Mouse (Mus musculus): ENCODE results near the gene Clec16a.

The Clec16a gene

GRCm38 (mm10) chr16:10763540-10764264, 218.6 kb downstream of the Clec16a start:
- DNase-seq (ENCODE audit: low read depth, low spot score): no peak

- DNase-seq (ENCODE audit: low read depth, low spot score): no peak
Measured at GRCm38 (mm10) chr16:10764323-10764722, 219.2 kb downstream of the Clec16a start.

DNA sequence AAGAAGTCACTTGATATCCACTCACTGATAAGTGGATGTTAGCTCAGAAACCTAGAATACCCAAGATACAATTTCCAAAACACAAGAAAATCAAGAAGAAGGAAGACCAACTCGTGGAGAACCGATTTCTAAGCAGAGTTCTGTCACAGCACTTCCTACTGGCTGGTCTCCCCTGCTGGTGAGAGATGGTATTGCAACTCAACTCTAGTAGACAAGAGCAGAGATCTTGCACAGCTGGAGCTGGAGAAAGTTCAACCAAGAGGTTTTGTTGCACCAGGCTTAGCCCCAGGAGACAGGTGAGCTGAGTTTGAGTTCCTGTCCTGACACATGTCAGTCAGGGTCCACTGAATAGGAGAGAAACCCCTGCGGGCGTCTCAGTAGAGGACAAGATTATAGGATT, 222.0 kb downstream of the Clec16a start:
- peak; percentile 82 for DNase-seq (ENCODE audit: low read depth, low spot score)

DNA sequence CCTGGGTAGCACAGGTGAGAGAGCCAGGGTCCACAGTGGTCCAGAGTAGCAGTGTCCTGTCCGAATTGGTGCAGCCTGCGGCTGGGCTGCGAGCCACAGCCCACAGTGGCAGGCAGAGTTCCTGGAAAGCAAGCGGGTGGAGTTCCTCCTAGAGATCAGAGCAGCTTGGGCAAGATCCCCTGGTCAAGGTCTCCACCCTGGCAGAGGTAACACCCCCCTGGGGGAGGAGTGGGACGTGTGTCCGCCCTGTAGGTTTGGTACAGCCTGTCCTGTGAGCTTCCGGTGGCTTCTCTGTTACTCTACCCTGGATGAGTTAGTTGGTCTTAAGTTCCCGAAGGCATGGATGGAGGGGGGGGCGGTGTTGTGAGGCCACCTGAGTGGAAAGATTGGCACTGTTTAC, 223.7 kb downstream of the Clec16a start:
- no peak for DNase-seq (ENCODE audit: low read depth, low spot score)

DNA sequence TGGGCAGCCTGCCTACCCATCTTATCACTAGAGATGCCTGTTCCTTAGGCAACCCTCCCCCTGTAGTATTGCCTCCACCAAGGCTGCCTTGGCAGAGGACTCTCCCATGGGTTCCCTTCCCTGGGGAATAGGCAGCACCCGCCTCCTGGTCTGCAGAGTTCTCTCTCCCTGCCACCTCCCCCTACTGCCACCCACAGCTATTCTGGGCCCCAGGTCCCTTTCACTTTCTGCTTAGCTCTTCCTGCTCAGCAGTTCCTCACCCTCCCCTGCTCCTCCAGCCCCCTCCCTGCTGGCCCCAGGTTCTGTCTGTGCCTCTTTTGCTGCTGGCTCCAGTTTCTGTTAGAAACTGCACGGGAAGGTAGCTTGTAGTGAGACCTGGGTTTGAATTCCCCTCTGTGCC, 224.5 kb downstream of the Clec16a start:
- DNase-seq (ENCODE audit: low read depth, low spot score): no peak

DNA sequence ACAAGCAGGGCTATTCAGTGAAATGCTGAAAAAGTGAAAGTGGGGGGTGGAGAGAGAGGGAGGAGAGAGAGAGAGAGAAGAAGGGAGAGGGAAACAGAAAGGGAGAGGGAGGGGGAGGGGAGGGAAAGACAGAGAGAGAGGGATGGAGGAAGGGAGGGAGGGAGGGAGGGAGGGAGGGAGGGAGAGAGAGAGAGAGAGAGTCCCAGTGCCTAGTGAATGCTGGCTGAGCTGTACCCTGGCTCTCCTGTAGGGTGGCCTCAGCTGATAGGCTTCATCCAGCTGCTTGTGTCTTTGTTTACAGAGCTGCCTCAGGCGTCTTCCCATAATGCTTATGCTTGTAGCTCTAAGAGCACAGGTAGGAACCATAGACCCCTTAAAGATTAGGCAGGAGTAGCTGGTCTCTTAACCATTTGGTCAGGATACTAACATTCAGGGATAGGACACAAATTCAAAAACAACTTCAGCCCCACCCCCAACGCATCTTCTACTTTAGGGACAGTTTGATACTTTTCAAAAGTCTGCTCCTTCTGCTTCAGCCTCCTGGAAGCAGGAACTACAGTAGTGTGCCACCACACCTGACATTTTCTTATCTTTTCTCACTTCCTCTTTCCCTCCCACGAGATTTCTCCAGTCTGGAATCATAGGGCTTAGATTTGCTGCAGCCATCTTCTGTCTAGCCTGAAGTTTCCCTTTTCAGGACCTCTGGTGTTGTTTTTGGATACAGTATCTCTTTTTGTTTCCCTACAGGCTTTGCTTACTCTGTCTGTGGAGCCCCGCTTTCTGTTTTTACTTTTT, 225.6 kb downstream of the Clec16a start:
- peak; percentile 42 for DNase-seq (ENCODE audit: low read depth, low spot score)

DNA sequence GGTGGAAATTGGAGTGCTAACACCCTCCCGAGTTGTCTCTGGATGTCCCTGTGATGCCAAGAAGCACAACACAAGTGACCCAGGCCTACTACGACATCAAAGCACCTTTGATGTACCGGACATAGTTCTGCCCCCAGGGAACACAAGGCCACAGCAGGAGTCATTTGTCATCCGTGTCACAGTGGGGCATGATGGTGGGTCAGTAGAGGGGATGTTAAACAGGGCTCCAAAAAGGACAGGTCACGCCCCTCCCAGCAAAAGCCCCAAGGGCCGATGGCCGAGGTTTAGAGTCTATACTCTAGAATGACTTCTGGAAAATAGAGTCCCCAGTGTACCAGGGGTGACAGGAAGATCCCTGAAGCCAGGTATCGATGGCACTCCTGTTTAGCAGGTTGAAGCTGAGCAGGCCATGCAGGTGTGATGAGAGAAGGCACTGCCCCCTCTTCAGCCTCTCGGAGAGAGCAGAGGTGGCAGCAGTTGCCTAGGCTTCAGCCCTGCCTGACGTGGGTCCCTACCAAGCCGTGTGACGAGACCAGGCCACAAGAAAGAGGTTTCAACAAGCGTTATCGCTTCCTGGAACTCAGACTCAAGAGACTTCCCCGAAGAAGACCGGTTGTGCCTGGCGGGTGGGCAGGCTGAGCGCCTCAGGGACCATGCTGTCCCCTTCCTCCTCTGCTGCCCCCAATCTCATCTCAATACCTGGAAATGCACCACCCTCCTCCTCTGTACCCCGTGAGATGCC, 226.8 kb downstream of the Clec16a start:
- no peak for DNase-seq (ENCODE audit: low read depth, low spot score)

GRCm38 (mm10) chr16:10773543-10773942, 228.4 kb downstream of the Clec16a start:
- DNase-seq (ENCODE audit: low read depth, low spot score): no peak

DNA sequence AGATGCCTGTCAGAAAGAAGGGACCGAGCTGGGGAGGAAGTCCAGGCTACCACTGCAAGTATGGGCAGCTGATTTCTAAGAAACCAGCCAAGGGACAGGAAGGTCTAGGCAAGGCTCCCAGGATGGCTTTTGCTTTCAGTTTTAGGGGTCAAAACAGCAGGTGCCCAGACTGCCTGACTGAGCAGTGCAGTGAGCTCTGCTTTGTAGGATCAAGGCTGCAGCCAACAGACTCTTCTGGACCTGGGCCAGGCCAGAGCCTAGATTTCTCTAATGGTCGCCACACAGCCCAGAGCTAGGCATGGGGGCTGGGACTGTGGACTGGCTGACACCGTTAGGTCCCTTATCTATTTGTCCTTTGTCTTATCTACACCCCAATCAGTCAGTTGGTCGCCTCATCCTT, 229.6 kb downstream of the Clec16a start:
- no peak for DNase-seq (ENCODE audit: low read depth, low spot score)

DNA sequence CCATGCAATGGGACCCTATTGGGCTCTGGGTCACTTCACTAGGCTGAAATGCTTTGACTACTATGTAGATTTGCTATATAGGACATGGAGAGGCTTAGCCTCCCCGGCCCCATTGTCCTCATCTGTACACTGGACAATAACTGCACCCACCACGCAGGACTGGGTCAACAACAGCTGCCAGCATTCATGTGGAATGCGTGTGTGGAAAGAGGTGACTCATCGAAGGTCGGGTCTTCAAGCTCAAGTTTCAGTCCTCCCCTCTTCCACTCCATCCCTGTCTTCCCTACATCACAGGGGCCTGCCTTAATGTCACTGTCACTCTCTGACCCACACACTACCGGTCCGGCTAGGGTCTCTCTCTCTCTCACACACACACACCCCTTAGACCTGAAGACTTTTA, 231.2 kb downstream of the Clec16a start:
- no peak for DNase-seq (ENCODE audit: low read depth, low spot score)

GRCm38 (mm10) chr16:10777579-10778160, 232.5 kb downstream of the Clec16a start:
- no peak for DNase-seq (ENCODE audit: low read depth, low spot score)

DNA sequence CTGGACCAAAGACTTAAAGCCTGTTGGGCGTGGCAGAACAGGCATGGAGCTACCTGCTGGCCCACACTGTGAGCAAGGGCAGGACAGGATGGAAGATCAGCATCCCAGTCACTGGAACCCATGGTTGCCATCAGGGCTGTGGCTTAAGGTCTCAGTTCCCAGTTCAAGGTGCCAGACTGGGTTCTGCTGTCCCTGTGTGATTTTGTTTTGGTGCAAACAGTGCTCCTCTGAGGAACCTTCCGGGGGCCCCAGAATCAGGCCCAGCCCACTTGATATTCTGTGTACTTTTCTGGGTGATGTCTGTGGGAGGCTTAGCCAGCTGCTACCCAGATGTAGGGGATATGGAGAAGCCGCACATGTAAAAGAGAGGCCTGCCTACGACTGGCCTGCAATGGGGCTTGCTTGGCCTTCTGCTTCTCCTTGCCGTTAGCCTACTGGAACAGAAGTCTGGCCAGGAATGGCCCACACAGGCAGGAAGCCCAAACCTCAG, 235.5 kb downstream of the Clec16a start:
- no peak for DNase-seq (ENCODE audit: low read depth, low spot score)

DNA sequence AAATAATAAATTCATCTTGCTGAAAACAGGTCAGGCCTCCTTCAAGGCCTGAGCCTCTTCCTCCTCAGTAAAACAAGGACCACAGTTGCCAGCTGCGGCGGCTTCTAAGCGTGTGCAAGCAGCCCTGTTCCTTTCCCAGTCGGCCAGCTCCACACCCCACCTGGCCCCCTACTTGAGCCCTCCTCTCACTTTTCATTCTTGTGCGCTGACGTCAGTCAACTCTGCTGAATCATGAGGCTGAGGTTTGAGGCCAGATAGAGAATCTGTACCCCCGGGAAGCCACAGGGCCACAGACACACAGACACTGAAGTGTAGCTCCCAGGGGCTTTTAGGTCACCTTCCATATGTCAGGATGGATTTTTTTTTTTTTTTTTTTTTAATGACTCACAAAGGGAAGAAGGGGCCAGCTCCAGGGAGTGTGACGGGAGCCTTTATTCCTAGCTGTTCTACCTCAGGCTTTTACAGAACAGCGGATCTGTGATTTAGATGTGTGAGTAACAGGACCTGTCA, 236.8 kb downstream of the Clec16a start:
- DNase-seq (ENCODE audit: low read depth, low spot score): no peak

- DNase-seq (ENCODE audit: low read depth, low spot score): no peak
Measured at GRCm38 (mm10) chr16:10782377-10783151, 237.4 kb downstream of the Clec16a start.

- DNase-seq (ENCODE audit: low read depth, low spot score): no peak
Measured at GRCm38 (mm10) chr16:10783152-10783434, 238.0 kb downstream of the Clec16a start.

- DNase-seq (ENCODE audit: low read depth, low spot score): no peak
Measured at GRCm38 (mm10) chr16:10783451-10783850, 238.3 kb downstream of the Clec16a start.

- peak; percentile 58 for DNase-seq (ENCODE audit: low read depth, low spot score)
Measured at GRCm38 (mm10) chr16:10783883-10784792, 239.0 kb downstream of the Clec16a start.

DNA sequence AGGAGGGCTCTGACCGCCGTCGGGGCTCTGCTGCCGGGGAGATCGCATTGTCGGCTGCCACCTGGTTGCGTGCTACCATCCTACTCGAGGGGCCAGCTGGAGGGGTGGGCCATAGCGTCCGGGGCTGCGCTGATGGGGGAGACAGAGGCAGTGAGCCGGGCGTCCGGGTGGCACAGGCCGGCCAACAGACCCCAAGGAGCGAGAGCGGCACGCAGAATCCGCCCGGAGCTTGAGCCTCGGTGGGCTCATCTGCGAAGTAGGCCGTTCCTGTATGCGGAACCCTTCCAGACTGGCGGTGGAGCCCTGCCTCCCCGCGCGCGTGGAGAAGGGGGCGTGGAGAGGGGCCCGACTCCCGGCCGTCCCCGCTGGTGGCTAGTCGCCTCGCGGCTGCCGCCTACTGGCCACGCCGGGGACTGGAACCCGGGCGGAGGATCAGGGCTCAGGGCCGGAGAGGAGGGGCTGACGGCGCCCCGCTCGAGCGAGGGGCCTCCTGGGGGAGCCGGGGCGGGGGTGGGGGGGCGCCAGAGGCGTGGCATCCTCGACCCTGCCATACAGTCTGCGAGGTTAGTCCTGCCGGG, 239.7 kb downstream of the Clec16a start:
- DNase-seq (ENCODE audit: low read depth, low spot score): peak; percentile 94

- peak; percentile 94 for DNase-seq (ENCODE audit: low read depth, low spot score)
Measured at GRCm38 (mm10) chr16:10785371-10786231, 240.5 kb downstream of the Clec16a start, which contains the start of gene Socs1. TSS of gene Socs1 (minus strand) at chr16:10785536.
